Mouse (Mus musculus) left cerebral cortex, postnatal 25 days (tissue): ENCODE data around the gene Zgrf1. TPM values are rescaled to one million over a fixed set of nuclear protein-coding genes. Genes with fewer than 3 reads are reported as not detected.

Source experiments
- DNase-seq, 2 experiments: peaks; one replicate each; pipeline ENCODE4 v3.0.0; 2022; ENCODE audit warnings: low spot score in 2 of 2, mixed read lengths in 1 of 2
- intact Hi-C: fragments of 180-260 bp; cut with DNase I; formaldehyde crosslinking; loops from one replicate; pipeline ENCODE4 v1.15.1; 2025
- microRNA-seq, 2 experiments: library from miRNA; unstranded; fragments of <30 nt; microRNA quantifications; one replicate each; pipeline ENCODE4 v1.2.0; 2022
- total RNA-seq, 2 experiments: library from RNA; stranded (reverse); gene quantifications; 2 replicates each; pipeline ENCODE4 v1.2.3; 2021

Gene Zgrf1
- total RNA-seq, 2 experiments from 2014 or later: 2.4 to 2.6 TPM

GRCm38 (mm10) chr3:127633080-127634032, 80.1 kb downstream of the Zgrf1 start, which contains the start of gene Neurog2:
Gene Neurog2 (plus strand): TSS chr3:127633135.
- intact Hi-C loops: loop anchor here (2.0 to 5.0 kb wide), 3 partner anchors 74 to 1584 kb away; partner anchors contain the start of gene Pitx2
- DNase-seq: no peak

- intact Hi-C loops: loop anchor here (5.0 kb wide), 2 partner anchors 73 to 1583 kb away; no protein-coding TSS in a partner anchor
- peak; percentile 62 to 74 for DNase-seq
Observed at GRCm38 (mm10) chr3:127634101-127634983, 81.1 kb downstream of the Zgrf1 start.

GRCm38 (mm10) chr3:127634984-127635349, 81.7 kb downstream of the Zgrf1 start:
- intact Hi-C loops: loop anchor here (5.0 kb wide), 2 partner anchors 72 to 1582 kb away; no protein-coding TSS in a partner anchor
- DNase-seq: no peak

DNA sequence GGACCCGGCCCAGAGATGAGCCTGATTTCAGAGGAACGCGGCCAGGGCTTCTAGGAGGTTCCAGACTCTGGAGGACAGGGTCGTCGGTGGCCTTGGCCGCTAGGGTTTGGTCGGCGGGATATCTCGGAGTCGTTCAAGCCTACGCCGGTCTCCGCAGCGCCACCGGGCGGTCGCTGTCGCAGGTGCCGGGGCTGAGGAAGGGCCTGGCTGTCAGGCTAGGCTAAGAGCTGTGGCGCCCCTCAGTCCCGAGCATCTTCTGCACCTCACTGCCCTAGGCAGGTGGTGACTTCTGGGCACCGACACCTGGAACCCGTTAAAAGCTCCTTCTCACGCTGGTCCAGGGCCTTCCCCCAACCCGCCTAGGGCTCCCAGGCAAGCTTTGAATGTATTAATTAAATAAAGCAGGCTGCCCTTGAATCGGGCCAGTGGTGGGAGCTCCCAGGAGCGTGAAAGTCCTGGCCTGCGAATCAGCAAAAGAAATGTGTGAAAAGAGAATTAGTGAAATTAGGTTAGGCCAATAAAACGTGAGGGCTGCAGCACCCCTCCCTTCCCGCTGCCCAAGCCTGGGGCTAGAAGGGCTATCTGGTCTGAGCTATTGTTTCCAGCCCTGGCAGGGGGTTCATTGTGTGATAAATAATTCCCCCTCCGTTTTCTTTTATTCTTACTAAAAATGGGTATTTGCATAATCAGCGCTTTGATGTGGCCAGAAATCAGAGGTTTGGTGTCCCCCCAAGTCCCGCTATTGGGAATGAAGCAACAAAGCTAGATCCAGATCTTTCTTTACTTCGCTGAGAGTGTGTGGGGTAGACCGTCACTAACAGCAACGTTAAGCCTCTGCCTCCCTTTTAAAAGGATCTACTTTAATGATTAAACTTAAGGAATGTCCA, 86.8 kb downstream of the Zgrf1 start:
- DNase-seq: no peak
- intact Hi-C loops: no loop called here

GRCm38 (mm10) chr3:127640762-127641700, 87.7 kb downstream of the Zgrf1 start:
- intact Hi-C loops: no loop called here

GRCm38 (mm10) chr3:127642211-127642610, 88.9 kb downstream of the Zgrf1 start:
- intact Hi-C loops: no loop called here
- DNase-seq: no peak

More at GRCm38 (mm10) chr3:127640762-127641700, 87.7 kb downstream of the Zgrf1 start:
- no peak for DNase-seq

DNA sequence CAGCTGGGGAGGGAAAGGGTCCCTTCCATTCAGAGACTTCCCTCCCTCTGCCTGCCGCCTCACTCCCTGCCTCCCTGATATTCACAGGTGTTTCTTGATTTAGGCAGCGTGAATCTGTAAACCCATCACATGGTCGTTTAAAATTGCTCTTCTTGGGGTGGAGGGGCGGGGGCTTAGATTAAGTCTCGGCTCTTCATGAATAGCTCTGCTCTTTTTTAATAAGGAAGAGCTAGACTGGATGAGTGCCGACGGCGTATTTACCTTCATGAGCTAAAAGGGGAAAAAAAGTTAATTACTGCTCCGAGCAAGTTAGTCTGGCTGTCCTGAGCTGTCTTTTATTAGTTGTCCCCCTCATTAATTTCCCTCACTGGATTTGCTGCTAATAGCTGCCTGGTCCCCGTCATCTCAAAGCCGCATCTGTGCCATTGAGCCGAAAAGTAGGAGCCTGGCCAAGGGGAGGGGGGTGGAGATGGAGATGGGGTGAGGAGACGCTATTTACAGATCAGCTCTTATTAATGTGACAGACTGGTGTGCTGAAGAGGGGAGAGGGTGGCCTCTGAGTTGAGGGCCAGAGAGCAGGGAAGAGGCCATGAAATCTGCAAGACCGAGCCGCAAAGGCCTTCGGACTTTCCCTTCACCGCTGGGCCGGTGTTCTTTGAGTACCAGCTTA, 93.0 kb downstream of the Zgrf1 start:
- intact Hi-C loops: no loop called here

GRCm38 (mm10) chr3:127651742-127652653, 98.7 kb downstream of the Zgrf1 start:
- intact Hi-C loops: no loop called here

More for the DNA sequence above, 93.0 kb downstream of the Zgrf1 start:
- DNase-seq: no peak

GRCm38 (mm10) chr3:127660712-127661111, 107.4 kb downstream of the Zgrf1 start:
- intact Hi-C loops: no loop called here
- DNase-seq: no peak

More at GRCm38 (mm10) chr3:127651742-127652653, 98.7 kb downstream of the Zgrf1 start:
- no peak for DNase-seq

- intact Hi-C loops: no loop called here
- peak in 1 of 2 experiments; percentile 3 for DNase-seq
Observed at GRCm38 (mm10) chr3:127661646-127662531, 108.6 kb downstream of the Zgrf1 start.

Small RNA genes within 50 kb of the gene (microRNA-seq; reads per million reads assigned to microRNA genes)
- gene Mir302a: 0.34 to 0.74 reads per million in 2 experiments
- 0.34 to 0.74 reads per million in 2 experiments for gene Mir302b
- gene Mir302c: 0 reads per million in 2 experiments
- gene Mir302d: 0.74 to 1.0 reads per million in 2 experiments
- gene Mir367: 0 reads per million in 2 experiments

Other genes starting within 250 kb of the Zgrf1 start
- 100 to 1,000 TPM; 905 to 944 TPM for gene Ank2, start 54.1 kb upstream of the Zgrf1 start, total RNA-seq
- gene Larp7, start 140 bp upstream of the Zgrf1 start, total RNA-seq: 10 to 100 TPM; 17.8 to 20.1 TPM
- 1 to 10 TPM in 1 of 2 experiments, under 1 TPM in 1; 0.48 to 1.2 TPM for gene Neurog2, start 79.6 kb downstream of the Zgrf1 start, total RNA-seq
- 1 to 10 TPM; 4.4 to 4.6 TPM for gene Alpk1, start 227.0 kb downstream of the Zgrf1 start, total RNA-seq
- 1 to 10 TPM; 5.5 to 6.0 TPM for gene Tifa, start 236.3 kb downstream of the Zgrf1 start, total RNA-seq